21 mouse cellular contexts compared by ENCODE assay signal in the genomic region with DNA sequence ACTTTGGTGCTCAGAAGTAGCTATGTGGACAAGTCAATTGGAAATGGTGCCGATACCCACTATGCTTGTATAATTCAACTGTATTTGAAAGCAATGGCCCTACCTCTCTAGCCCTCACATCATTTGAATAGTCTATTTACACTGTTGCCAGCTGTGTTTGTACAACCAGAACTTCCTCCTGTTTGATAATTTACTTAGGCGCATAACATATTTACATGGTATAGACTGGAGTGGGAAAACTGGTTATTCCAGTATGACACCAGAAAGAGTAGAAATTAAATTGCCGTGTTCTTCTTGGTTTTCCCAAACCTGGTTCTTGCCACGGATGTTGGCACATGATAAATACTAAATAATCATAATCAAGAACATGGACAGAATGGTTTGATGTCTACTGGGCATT. TPM values are rescaled to one million over a fixed set of nuclear protein-coding genes. Genes with fewer than 3 reads are reported as not detected.
DNase-seq lines count a peak whose midpoint lies in the region; ATAC-seq lines count a peak whose summit lies in the region.
"Had no signal": no experiment of that assay in that cellular context is flagged by ENCODE, and none has a peak within 500 bp of the region (broad histone marks: within the 10 kb centered on the region; RNA-seq: fewer than 3 reads in every experiment).

No protein-coding gene starts in this region.

- no peak overlapping the region for H3K4me3 ChIP-seq in lung, embryonic 16.5 days (ENCODE audit: low read length)
- no peak overlapping the region for H3K4me3 ChIP-seq in intestine, embryonic 16.5 days (ENCODE audit: low read length)
- H3K4me3 ChIP-seq in stomach, embryonic 16.5 days (replicated peaks; ENCODE audit: low read length), result no peak overlapping the region
- H3K4me3 ChIP-seq in heart, embryonic 12.5 days, result no peak overlapping the region
- no peak overlapping the region for H3K4me3 ChIP-seq in kidney, embryonic 15.5 days (replicated peaks)
- H3K4me3 ChIP-seq: embryonic facial prominence, embryonic 15.5 days; erythroblast, embryonic 14.5 days; forebrain, embryonic 10.5 days; heart, adult 2 months; hindbrain, embryonic 10.5 days had no signal

- peak; percentile 90 for ATAC-seq in lung, embryonic 16.5 days (ENCODE audit: low read depth)
- ATAC-seq in intestine, embryonic 16.5 days, result peak; percentile 96
- peak; percentile 95 for ATAC-seq in stomach, embryonic 16.5 days (ENCODE audit: insufficient read depth, low FRiP score)
- ATAC-seq in heart, embryonic 12.5 days (ENCODE audit: insufficient number of reproducible peaks, low FRiP score), result no peak
- ATAC-seq in kidney, embryonic 15.5 days (replicated peaks; ENCODE audit: low FRiP score), result no peak
- ATAC-seq: forebrain, embryonic 14.5 days had no signal

- no peak overlapping the region for H3K4me2 ChIP-seq in lung, embryonic 16.5 days (ENCODE audit: low read depth, low read length)
- H3K4me2 ChIP-seq in intestine, embryonic 16.5 days (ENCODE audit: low read depth, low read length), result no peak overlapping the region
- H3K4me2 ChIP-seq in stomach, embryonic 16.5 days (ENCODE audit: low read depth, low read length), result 0 out of 2 replicates have a peak overlapping the region, but pooled peaks have one; percentile 11
- no peak overlapping the region for H3K4me2 ChIP-seq in heart, embryonic 12.5 days
- H3K4me2 ChIP-seq in kidney, embryonic 15.5 days, result no peak overlapping the region
- H3K4me2 ChIP-seq: embryonic facial prominence, embryonic 15.5 days; heart, embryonic 11.5 days had no signal

- peaks cover 3% of the 10 kb centered on the region; the same call in 1 of the 2 replicates for H3K4me1 ChIP-seq in lung, embryonic 16.5 days (replicated peaks; ENCODE audit: control insufficient read depth, insufficient read depth, low read length)
- H3K4me1 ChIP-seq in intestine, embryonic 16.5 days (ENCODE audit: control insufficient read depth, insufficient read depth, low read length), result 0 out of 2 replicates have a peak, but pooled peaks cover 6% of the 10 kb centered on the region
- no peaks in the 10 kb centered on the region for H3K4me1 ChIP-seq in stomach, embryonic 16.5 days (ENCODE audit: control insufficient read depth, insufficient read depth, low read length)
- no peaks in the 10 kb centered on the region for H3K4me1 ChIP-seq in heart, embryonic 12.5 days (replicated peaks)
- no peaks in the 10 kb centered on the region for H3K4me1 ChIP-seq in kidney, embryonic 15.5 days
- H3K4me1 ChIP-seq: embryonic facial prominence, embryonic 15.5 days had no signal

- peak overlapping the region; percentile 49 for H3K27ac ChIP-seq in lung, embryonic 16.5 days (ENCODE audit: low read length)
- H3K27ac ChIP-seq in intestine, embryonic 16.5 days (ENCODE audit: low read length), result no peak overlapping the region
- peak overlapping the region; percentile 68 for H3K27ac ChIP-seq in stomach, embryonic 16.5 days (ENCODE audit: low read length)
- no peak overlapping the region for H3K27ac ChIP-seq in heart, embryonic 12.5 days (ENCODE audit: poor library complexity, severe bottlenecking)
- H3K27ac ChIP-seq in kidney, embryonic 15.5 days, result no peak overlapping the region
- H3K27ac ChIP-seq: embryonic facial prominence, embryonic 15.5 days; forebrain, embryonic 10.5 days; heart, adult 2 months; hindbrain, embryonic 10.5 days had no signal

- WGBS in lung, embryonic 16.5 days, result 45% methylated on average over 4 of the region's 4 CpGs
- 36% methylated on average over 4 of the region's 4 CpGs for WGBS in intestine, embryonic 16.5 days
- 45% methylated on average over 4 of the region's 4 CpGs for WGBS in stomach, embryonic 16.5 days
- WGBS in heart, embryonic 12.5 days, result 85% methylated on average over 4 of the region's 4 CpGs
- WGBS in kidney, embryonic 15.5 days, result 75% methylated on average over 4 of the region's 4 CpGs

- no peak for DNase-seq in lung, postnatal 4 days
- DNase-seq in lung, postnatal 25 days (ENCODE audit: low spot score), result peak; percentile 52
- DNase-seq in spleen, postnatal 36 days (ENCODE audit: low spot score in 2 of 2), result no peak
- DNase-seq: adrenal gland, adult 2 months; adrenal gland, postnatal 25 days; cerebellum, adult 18-20 months; cerebellum, adult 9-11 months; cerebellum, postnatal 36 days; gastrocnemius, postnatal 10 days; heart, adult 2 months had no signal

- no peaks in the 10 kb centered on the region for H3K27me3 ChIP-seq in lung, embryonic 16.5 days (ENCODE audit: control insufficient read depth, insufficient read depth, low read depth, low read length)
- H3K27me3 ChIP-seq in intestine, embryonic 16.5 days (replicated peaks; ENCODE audit: control insufficient read depth, insufficient read depth, low read length), result no peaks in the 10 kb centered on the region
- no peaks in the 10 kb centered on the region for H3K27me3 ChIP-seq in stomach, embryonic 16.5 days (ENCODE audit: control insufficient read depth, insufficient read depth, low read length)
- H3K27me3 ChIP-seq in heart, embryonic 12.5 days (replicated peaks), result no peaks in the 10 kb centered on the region
- H3K27me3 ChIP-seq in kidney, embryonic 15.5 days, result no peaks in the 10 kb centered on the region
- H3K27me3 ChIP-seq: embryonic facial prominence, embryonic 15.5 days had no signal

- H3K9me3 ChIP-seq in lung, embryonic 16.5 days (ENCODE audit: control insufficient read depth, low read length), result no peaks in the 10 kb centered on the region
- H3K9me3 ChIP-seq in intestine, embryonic 16.5 days (ENCODE audit: control insufficient read depth, low read length), result no peaks in the 10 kb centered on the region
- H3K9me3 ChIP-seq in stomach, embryonic 16.5 days (replicated peaks; ENCODE audit: control insufficient read depth, low read length), result no peaks in the 10 kb centered on the region
- no peaks in the 10 kb centered on the region for H3K9me3 ChIP-seq in heart, embryonic 12.5 days (replicated peaks)
- H3K9me3 ChIP-seq in kidney, embryonic 15.5 days (replicated peaks), result no peaks in the 10 kb centered on the region
- H3K9me3 ChIP-seq: embryonic facial prominence, embryonic 15.5 days; forebrain, embryonic 10.5 days; hindbrain, embryonic 10.5 days had no signal

- H3K36me3 ChIP-seq in lung, embryonic 16.5 days (ENCODE audit: control insufficient read depth, insufficient read depth, low read length), result no peaks in the 10 kb centered on the region
- no peaks in the 10 kb centered on the region for H3K36me3 ChIP-seq in intestine, embryonic 16.5 days (ENCODE audit: control insufficient read depth, insufficient read depth, low read length)
- H3K36me3 ChIP-seq in stomach, embryonic 16.5 days (ENCODE audit: control insufficient read depth, insufficient read depth, low read length), result no peaks in the 10 kb centered on the region
- no peaks in the 10 kb centered on the region for H3K36me3 ChIP-seq in heart, embryonic 12.5 days
- no peaks in the 10 kb centered on the region for H3K36me3 ChIP-seq in kidney, embryonic 15.5 days
- H3K36me3 ChIP-seq: embryonic facial prominence, embryonic 15.5 days; forebrain, embryonic 10.5 days; hindbrain, embryonic 10.5 days had no signal

- no peak overlapping the region for H3K9ac ChIP-seq in lung, embryonic 16.5 days (ENCODE audit: low read length)
- no peak overlapping the region for H3K9ac ChIP-seq in intestine, embryonic 16.5 days (ENCODE audit: low read depth, low read length)
- H3K9ac ChIP-seq in stomach, embryonic 16.5 days (ENCODE audit: low read length), result no peak overlapping the region
- no peak overlapping the region for H3K9ac ChIP-seq in heart, embryonic 12.5 days
- H3K9ac ChIP-seq in kidney, embryonic 15.5 days, result no peak overlapping the region
- H3K9ac ChIP-seq: embryonic facial prominence, embryonic 15.5 days had no signal

RNA-seq across cellular contexts. Expression of a gene that starts 35.9 kb away (rescaled TPM):
- 33.8 and 33.9 TPM in 2 replicates for polyA plus RNA-seq in lung, embryonic 16.5 days (2015; fragmentation: Nextera tagmentation; extraction: Ambion mirVana)
- polyA plus RNA-seq in intestine, embryonic 16.5 days (2015; fragmentation: Nextera tagmentation; extraction: Ambion mirVana), result 14.7 and 16.1 TPM in 2 replicates
- 25.0 and 28.1 TPM in 2 replicates for polyA plus RNA-seq in stomach, embryonic 16.5 days (2015; fragmentation: Nextera tagmentation; extraction: Ambion mirVana)
- polyA plus RNA-seq in heart, embryonic 12.5 days (2016; fragmentation: Nextera tagmentation; extraction: Ambion mirVana), result 17.7 and 23.3 TPM in 2 replicates
- polyA plus RNA-seq in kidney, embryonic 15.5 days (2015; fragmentation: Nextera tagmentation; extraction: Ambion mirVana), result 31.2 and 32.9 TPM in 2 replicates

Comparison
In these comparisons a context has a peak if more than half of its experiments do, and no peak if none do; other contexts are left out.
1. ATAC-seq: peak in lung, embryonic 16.5 days (single experiment), intestine, embryonic 16.5 days (single experiment) and stomach, embryonic 16.5 days (single experiment); none in heart, embryonic 12.5 days (single experiment) and kidney, embryonic 15.5 days (single experiment).
2. H3K27ac ChIP-seq: peak in lung, embryonic 16.5 days (single experiment) and stomach, embryonic 16.5 days (single experiment); none in intestine, embryonic 16.5 days (single experiment), heart, embryonic 12.5 days (single experiment) and kidney, embryonic 15.5 days (single experiment).